Mouse (Mus musculus): Measurements from ENCODE around the gene Akr1b8. TPM values are rescaled to one million over a fixed set of nuclear protein-coding genes. Genes with fewer than 3 reads are reported as not detected.
"Not testable (repeated sequence)": the region's sequence is repeated elsewhere in the genome, so short reads cannot be mapped to it uniquely, and the experiment has no call there.

Akr1b8 gene
- polyA plus RNA-seq, 1 experiment from 2014 or later = 19.6 TPM

- H3K27ac ChIP-seq (ENCODE audit: low read depth, low read length); H3K4me1 ChIP-seq (ENCODE audit: control insufficient read depth, insufficient read depth, low read length); H3K4me2 ChIP-seq; H3K9me3 ChIP-seq (replicated peaks; ENCODE audit: control insufficient read depth, low read length); H3K4me3 ChIP-seq (ENCODE audit: low read depth, low read length); H3K9ac ChIP-seq (ENCODE audit: low read depth, low read length); H3K27me3 ChIP-seq (ENCODE audit: control insufficient read depth, insufficient read depth, low read length); ATAC-seq (replicated peaks; ENCODE audit: insufficient number of reproducible peaks, low FRiP score, low TSS enrichment); H3K36me3 ChIP-seq (ENCODE audit: control insufficient read depth, insufficient read depth, low read length): not testable (repeated sequence)
- 83% methylated on average over 5 of the region's 5 CpGs for WGBS (ENCODE audit: insufficient replicate concordance)
These were observed 22.0 kb downstream of the Akr1b8 start for GRCm38 (mm10) chr6:34375888-34376287.

- 33% methylated on average over 8 of the region's 8 CpGs for WGBS (ENCODE audit: insufficient replicate concordance)
- no peak overlapping the region for H3K4me3 ChIP-seq (ENCODE audit: low read depth, low read length)
These were observed 29.5 kb downstream of the Akr1b8 start for GRCm38 (mm10) chr6:34383401-34383800.

GRCm38 (mm10) chr6:34384110-34384661 lies 30.3 kb downstream of the Akr1b8 start, which contains the start of gene Akr1b10:
Gene Akr1b10 (plus strand): TSS chr6:34384218.
- no peaks in the 10 kb centered on the region for H3K9me3 ChIP-seq (replicated peaks; ENCODE audit: control insufficient read depth, low read length)
- H3K4me3 ChIP-seq (ENCODE audit: low read depth, low read length) = peak within 1 kb of the TSS; percentile 70
- H3K4me1 ChIP-seq (ENCODE audit: control insufficient read depth, insufficient read depth, low read length) = no peaks in the 10 kb centered on the region
- peak within 1 kb of the TSS; percentile 74 for H3K4me2 ChIP-seq
- peaks cover 7% of the 10 kb centered on the region for H3K36me3 ChIP-seq (ENCODE audit: control insufficient read depth, insufficient read depth, low read length)
- under 1% methylated on average over 17 of the region's 17 CpGs for WGBS (ENCODE audit: insufficient replicate concordance)
- H3K9ac ChIP-seq (ENCODE audit: low read depth, low read length) = peak within 1 kb of the TSS; percentile 74
- H3K27ac ChIP-seq (ENCODE audit: low read depth, low read length) = peak within 1 kb of the TSS; percentile 69
- ATAC-seq (replicated peaks; ENCODE audit: insufficient number of reproducible peaks, low FRiP score, low TSS enrichment) = peak; percentile 76
- H3K27me3 ChIP-seq (ENCODE audit: control insufficient read depth, insufficient read depth, low read length) = no peaks in the 10 kb centered on the region

More at GRCm38 (mm10) chr6:34383401-34383800, 29.5 kb downstream of the Akr1b8 start:
- peak overlapping the region; percentile 74 for H3K4me2 ChIP-seq
- no peaks in the 10 kb centered on the region for H3K27me3 ChIP-seq (ENCODE audit: control insufficient read depth, insufficient read depth, low read length)
- H3K9ac ChIP-seq (ENCODE audit: low read depth, low read length) = no peak overlapping the region
- no peak for ATAC-seq (replicated peaks; ENCODE audit: insufficient number of reproducible peaks, low FRiP score, low TSS enrichment)
- no peaks in the 10 kb centered on the region for H3K4me1 ChIP-seq (ENCODE audit: control insufficient read depth, insufficient read depth, low read length)
- H3K9me3 ChIP-seq (replicated peaks; ENCODE audit: control insufficient read depth, low read length) = no peaks in the 10 kb centered on the region
- H3K27ac ChIP-seq (ENCODE audit: low read depth, low read length) = no peak overlapping the region
- H3K36me3 ChIP-seq (ENCODE audit: control insufficient read depth, insufficient read depth, low read length) = 0 out of 2 replicates have a peak, but pooled peaks cover 2% of the 10 kb centered on the region

- Histone ChIP-seq H3K4me1 (ENCODE audit: control insufficient read depth, insufficient read depth, low read length) (no peaks in the 10 kb centered on the region), H3K36me3 (ENCODE audit: control insufficient read depth, insufficient read depth, low read length) (peaks cover 12% of the 10 kb centered on the region), H3K4me3 (ENCODE audit: low read depth, low read length) (peak overlapping the region; percentile 70), H3K4me2 (peak overlapping the region; percentile 74), H3K27me3 (ENCODE audit: control insufficient read depth, insufficient read depth, low read length) (no peaks in the 10 kb centered on the region), H3K9ac (ENCODE audit: low read depth, low read length) (peak overlapping the region; percentile 74), H3K27ac (ENCODE audit: low read depth, low read length) (peak overlapping the region; percentile 69), H3K9me3 (replicated peaks; ENCODE audit: control insufficient read depth, low read length) (no peaks in the 10 kb centered on the region)
- 0 out of 2 replicates have a peak, but pooled peaks have one; percentile 39 for ATAC-seq (replicated peaks; ENCODE audit: insufficient number of reproducible peaks, low FRiP score, low TSS enrichment)
- WGBS (ENCODE audit: insufficient replicate concordance) = 2% methylated on average over 13 of the region's 13 CpGs
These were observed 30.9 kb downstream of the Akr1b8 start for GRCm38 (mm10) chr6:34384701-34385370.

GRCm38 (mm10) chr6:34388420-34389156 lies 34.7 kb downstream of the Akr1b8 start:
- Histone ChIP-seq H3K36me3 (ENCODE audit: control insufficient read depth, insufficient read depth, low read length) (peaks cover 25% of the 10 kb centered on the region), H3K4me1 (ENCODE audit: control insufficient read depth, insufficient read depth, low read length) (no peaks in the 10 kb centered on the region), H3K4me3 (ENCODE audit: low read depth, low read length) (no peak overlapping the region), H3K9ac (ENCODE audit: low read depth, low read length) (no peak overlapping the region), H3K27ac (ENCODE audit: low read depth, low read length) (no peak overlapping the region), H3K27me3 (ENCODE audit: control insufficient read depth, insufficient read depth, low read length) (no peaks in the 10 kb centered on the region), H3K9me3 (replicated peaks; ENCODE audit: control insufficient read depth, low read length) (no peaks in the 10 kb centered on the region), H3K4me2 (no peak overlapping the region)
- 68% methylated on average over 4 of the region's 4 CpGs for WGBS (ENCODE audit: insufficient replicate concordance)
- no peak for ATAC-seq (replicated peaks; ENCODE audit: insufficient number of reproducible peaks, low FRiP score, low TSS enrichment)

- H3K4me3 ChIP-seq (ENCODE audit: low read depth, low read length) = no peak overlapping the region
- H3K9ac ChIP-seq (ENCODE audit: low read depth, low read length) = no peak overlapping the region
- H3K27me3 ChIP-seq (ENCODE audit: control insufficient read depth, insufficient read depth, low read length) = no peaks in the 10 kb centered on the region
- H3K27ac ChIP-seq (ENCODE audit: low read depth, low read length) = no peak overlapping the region
- no peaks in the 10 kb centered on the region for H3K9me3 ChIP-seq (replicated peaks; ENCODE audit: control insufficient read depth, low read length)
- no peak for ATAC-seq (replicated peaks; ENCODE audit: insufficient number of reproducible peaks, low FRiP score, low TSS enrichment)
- H3K4me2 ChIP-seq = no peak overlapping the region
- peaks cover 11% of the 10 kb centered on the region for H3K36me3 ChIP-seq (ENCODE audit: control insufficient read depth, insufficient read depth, low read length)
- no peaks in the 10 kb centered on the region for H3K4me1 ChIP-seq (ENCODE audit: control insufficient read depth, insufficient read depth, low read length)
- WGBS (ENCODE audit: insufficient replicate concordance) = 75% methylated on average over 5 of the region's 5 CpGs
These were observed 42.0 kb downstream of the Akr1b8 start for GRCm38 (mm10) chr6:34395897-34396296.

GRCm38 (mm10) chr6:34398431-34398830 lies 44.5 kb downstream of the Akr1b8 start:
- Histone ChIP-seq H3K27me3 (ENCODE audit: control insufficient read depth, insufficient read depth, low read length) (no peaks in the 10 kb centered on the region), H3K9ac (ENCODE audit: low read depth, low read length) (no peak overlapping the region), H3K36me3 (ENCODE audit: control insufficient read depth, insufficient read depth, low read length) (peaks cover 4% of the 10 kb centered on the region; the same call in 1 of the 2 replicates), H3K4me2 (no peak overlapping the region), H3K9me3 (replicated peaks; ENCODE audit: control insufficient read depth, low read length) (no peaks in the 10 kb centered on the region), H3K4me1 (ENCODE audit: control insufficient read depth, insufficient read depth, low read length) (no peaks in the 10 kb centered on the region), H3K4me3 (ENCODE audit: low read depth, low read length) (no peak overlapping the region), H3K27ac (ENCODE audit: low read depth, low read length) (no peak overlapping the region)
- WGBS (ENCODE audit: insufficient replicate concordance) = 81% methylated on average over 6 of the region's 6 CpGs
- ATAC-seq (replicated peaks; ENCODE audit: insufficient number of reproducible peaks, low FRiP score, low TSS enrichment) = no peak

GRCm38 (mm10) chr6:34399606-34400220 lies 45.8 kb downstream of the Akr1b8 start:
- Histone ChIP-seq H3K4me2 (no peak overlapping the region), H3K27ac (ENCODE audit: low read depth, low read length) (no peak overlapping the region), H3K36me3 (ENCODE audit: control insufficient read depth, insufficient read depth, low read length) (no peaks in the 10 kb centered on the region), H3K4me3 (ENCODE audit: low read depth, low read length) (no peak overlapping the region), H3K9ac (ENCODE audit: low read depth, low read length) (no peak overlapping the region), H3K9me3 (replicated peaks; ENCODE audit: control insufficient read depth, low read length) (no peaks in the 10 kb centered on the region), H3K4me1 (ENCODE audit: control insufficient read depth, insufficient read depth, low read length) (no peaks in the 10 kb centered on the region), H3K27me3 (ENCODE audit: control insufficient read depth, insufficient read depth, low read length) (no peaks in the 10 kb centered on the region)
- WGBS (ENCODE audit: insufficient replicate concordance) = 82% methylated on average over 13 of the region's 13 CpGs
- ATAC-seq (replicated peaks; ENCODE audit: insufficient number of reproducible peaks, low FRiP score, low TSS enrichment) = no peak
